Mouse (Mus musculus): ENCODE measurements at regions not wholly inside any gene's neighbourhood (a gene's known extent, or its start where the extent isn't known, plus 50 kb on each side); places are given as distances from the start of the nearest gene placed in this dataset.

- in situ Hi-C loops (cut with MboI, MseI), result no loop called here
Observed at GRCm38 (mm10) chr12:44145321-44145720, 64.8 kb downstream of the Dnajb9 start.

DNA sequence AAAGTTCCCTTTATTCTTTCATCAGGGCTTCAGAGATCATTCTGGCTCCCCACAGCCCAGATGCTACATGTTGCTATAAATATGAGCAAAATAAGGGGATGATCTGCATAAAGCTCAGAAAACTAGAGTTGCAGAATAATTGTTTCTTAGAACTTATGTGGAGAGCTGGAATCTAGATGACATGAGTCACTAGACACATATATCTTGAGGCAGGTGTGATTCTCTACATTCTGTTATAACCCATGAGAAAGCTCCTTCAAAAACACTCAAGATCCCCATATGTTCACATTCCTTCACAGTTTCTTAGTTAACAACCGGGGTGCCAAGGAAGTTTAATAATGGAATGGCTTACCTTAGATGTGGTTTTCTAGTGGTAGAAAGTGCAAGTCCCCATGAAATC, 71.1 kb downstream of the Dnajb9 start:
- in situ Hi-C loops (cut with MboI, MseI), result no loop called here

DNA sequence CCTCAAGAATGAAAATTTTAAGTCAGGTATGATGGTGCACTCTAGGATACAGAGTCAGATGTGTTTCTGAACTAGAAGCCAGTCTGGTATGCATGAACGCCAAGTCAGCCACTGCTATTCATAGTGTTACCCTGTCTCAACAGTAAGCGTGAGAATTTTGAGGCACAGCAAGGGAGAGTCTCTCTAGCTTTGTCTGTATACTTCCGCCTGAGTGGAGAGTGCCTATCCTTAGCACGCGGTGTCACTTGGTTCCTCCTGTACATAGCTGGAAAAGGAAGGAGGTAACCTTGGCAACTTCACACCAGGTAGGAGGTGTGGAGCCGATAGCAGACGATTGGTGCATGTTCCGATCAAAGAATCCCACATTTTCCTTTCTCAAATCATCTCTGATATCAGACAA, 81.3 kb downstream of the Dnajb9 start:
- in situ Hi-C loops (cut with MboI, MseI), result no loop called here

GRCm38 (mm10) chr12:44105085-44105484, 105.0 kb downstream of the Dnajb9 start:
- in situ Hi-C loops (cut with MboI, MseI), result no loop called here

- in situ Hi-C loops (cut with MboI, MseI), result no loop called here
Observed at GRCm38 (mm10) chr12:44099188-44099587, 110.9 kb downstream of the Dnajb9 start.

DNA sequence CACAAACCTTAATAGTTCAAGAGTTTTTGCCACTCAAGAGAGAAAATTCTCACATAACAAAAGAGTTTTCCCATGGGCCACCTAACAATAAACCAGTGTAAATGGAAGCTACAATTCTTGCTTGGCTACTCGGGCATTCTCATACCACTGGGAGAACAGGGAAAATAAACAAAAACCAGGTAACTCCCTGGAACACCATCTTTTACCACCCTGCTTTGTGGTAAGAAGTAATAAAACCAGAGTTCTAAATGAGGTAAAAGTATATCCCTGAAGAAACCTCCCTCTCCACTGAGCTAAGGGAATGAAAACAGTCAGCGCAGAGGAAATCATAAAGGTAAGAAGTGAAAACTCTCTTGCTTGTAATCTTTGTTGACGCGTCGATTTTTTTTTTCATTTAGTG, 138.4 kb downstream of the Dnajb9 start:
- in situ Hi-C loops (cut with MboI, MseI), result no loop called here

DNA sequence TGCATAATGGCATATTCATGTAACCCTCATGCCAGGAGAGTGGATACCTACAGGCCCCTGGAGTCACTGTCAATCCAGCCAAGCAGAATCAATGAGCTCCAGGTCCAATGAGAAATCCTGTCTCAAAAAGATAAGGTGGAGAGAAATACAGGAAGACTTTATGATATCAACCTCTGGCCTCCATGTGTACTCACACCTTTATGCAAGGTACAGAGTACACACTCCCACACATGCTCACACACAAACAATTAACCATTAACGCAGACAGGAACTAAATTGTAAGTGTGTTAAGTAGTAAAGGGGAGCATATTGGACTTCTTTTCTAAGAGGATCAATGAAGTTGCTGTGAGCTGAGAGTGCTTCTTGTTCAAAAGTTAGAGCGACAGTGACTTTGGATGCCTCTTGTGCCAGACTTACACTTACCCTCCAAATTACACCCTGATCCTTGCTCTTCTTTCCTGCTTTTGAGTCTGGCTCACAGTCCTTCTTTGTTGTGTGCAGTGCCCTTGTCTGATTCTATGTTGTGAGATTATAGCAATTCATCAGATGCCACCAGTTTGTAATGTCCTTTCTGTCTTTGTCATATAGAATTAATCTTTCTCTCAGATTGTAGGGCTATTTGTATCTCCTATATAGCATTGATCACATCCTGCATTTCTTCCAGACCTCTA, 153.5 kb downstream of the Dnajb9 start:
- in situ Hi-C loops (cut with MboI, MseI), result no loop called here

DNA sequence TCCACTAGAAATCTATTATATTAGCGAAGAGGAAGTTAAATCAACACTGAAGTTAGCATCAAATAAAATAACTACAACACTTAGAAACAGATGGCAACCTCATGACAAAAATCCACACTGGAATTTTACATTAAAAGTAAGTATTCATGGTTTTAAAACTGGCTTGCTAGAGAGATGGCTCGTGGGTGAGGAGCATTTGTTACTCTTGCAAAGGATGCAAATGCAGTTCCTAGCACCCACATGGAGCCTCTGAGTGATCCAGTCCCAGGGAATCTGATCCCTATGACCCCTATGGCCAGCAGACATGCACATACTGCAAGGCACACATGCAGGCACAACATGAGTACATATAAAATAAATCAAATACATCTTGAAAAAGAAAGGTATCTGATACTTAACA, 164.3 kb downstream of the Dnajb9 start:
- in situ Hi-C loops (cut with MboI, MseI), result no loop called here

DNA sequence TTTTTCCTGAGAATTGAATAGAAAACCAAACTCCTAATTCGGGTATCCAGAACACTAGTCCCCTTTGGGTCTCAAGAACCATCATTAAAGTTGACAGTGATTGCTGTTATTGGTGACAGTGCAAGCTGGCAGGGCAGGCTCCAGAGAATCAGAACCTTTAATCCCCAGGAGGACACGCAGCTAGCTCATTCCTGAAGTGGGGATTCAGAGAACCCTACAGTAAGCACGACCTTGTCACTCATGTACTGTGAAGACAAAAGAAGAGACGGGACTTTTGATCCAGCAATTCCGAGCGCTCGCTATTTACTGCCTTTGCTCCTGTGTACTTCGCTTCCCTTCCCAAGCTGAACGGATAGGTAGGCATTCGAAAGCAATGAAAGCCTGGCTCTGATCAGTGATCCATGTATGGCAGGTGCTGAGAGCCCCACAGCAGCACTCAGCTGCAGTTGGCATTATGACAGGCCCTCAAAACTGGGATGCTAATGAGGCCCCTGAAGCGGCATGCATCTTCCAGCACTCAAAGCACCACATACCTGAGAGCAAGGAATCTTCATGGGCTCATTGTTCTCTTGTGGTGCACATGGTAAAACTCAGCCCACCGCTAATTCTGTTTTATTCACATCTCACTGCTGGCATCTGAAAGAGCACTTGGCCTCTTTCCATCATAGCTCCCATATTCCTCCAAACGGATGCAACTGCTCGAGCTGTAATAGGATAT, 165.6 kb downstream of the Dnajb9 start:
- in situ Hi-C loops (cut with MboI, MseI), result no loop called here

GRCm38 (mm10) chr12:44006795-44007194, 203.3 kb downstream of the Dnajb9 start:
- in situ Hi-C loops (cut with MboI, MseI), result loop anchor here (25.0 kb wide), 1 partner anchor 1356 kb away; no protein-coding TSS in a partner anchor

GRCm38 (mm10) chr12:43983548-43983947, 226.6 kb downstream of the Dnajb9 start:
- in situ Hi-C loops (cut with MboI, MseI), result no loop called here

DNA sequence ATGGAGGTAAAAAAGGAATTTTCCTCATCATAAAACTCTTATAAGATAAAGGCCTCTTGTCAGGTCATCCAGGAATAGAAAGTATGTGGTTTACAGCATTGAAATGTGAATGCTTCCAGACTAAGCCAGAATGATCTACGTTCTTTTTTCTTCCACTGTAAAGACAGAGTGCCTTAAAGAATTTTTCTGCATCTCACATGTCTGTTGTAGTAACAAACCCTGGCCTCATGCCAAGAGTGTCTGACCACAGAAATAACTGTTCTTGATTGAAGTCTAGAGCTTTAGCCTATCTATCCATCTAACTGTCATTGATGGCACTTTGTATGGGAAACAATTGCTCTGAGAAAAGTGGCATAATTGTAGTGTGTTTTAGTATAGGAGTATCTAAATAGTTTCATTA, 246.2 kb downstream of the Dnajb9 start:
- in situ Hi-C loops (cut with MboI, MseI), result no loop called here

- in situ Hi-C loops (cut with MboI, MseI), result no loop called here
Observed at GRCm38 (mm10) chr12:43962551-43963120, 247.5 kb downstream of the Dnajb9 start.

DNA sequence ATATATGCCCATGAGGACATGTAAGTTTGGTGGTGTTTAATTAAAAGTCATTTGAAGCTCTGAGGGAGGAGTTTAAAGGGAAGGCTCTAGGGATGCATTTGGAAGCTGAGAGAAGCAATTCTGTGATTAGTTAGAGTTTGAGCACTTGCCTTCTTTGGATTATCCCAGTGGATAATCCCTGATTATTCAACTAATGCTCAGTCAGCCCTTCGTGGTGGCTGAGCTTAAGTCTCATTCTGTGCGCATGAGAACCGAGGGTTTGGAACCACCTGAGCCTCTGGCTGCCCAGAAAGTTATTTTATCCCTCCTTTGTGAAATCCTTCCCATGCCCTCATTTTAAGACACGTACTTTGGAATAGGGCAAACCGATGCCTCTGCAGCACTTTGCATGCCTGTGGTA, 285.9 kb downstream of the Dnajb9 start:
- in situ Hi-C loops (cut with MboI, MseI), result no loop called here

DNA sequence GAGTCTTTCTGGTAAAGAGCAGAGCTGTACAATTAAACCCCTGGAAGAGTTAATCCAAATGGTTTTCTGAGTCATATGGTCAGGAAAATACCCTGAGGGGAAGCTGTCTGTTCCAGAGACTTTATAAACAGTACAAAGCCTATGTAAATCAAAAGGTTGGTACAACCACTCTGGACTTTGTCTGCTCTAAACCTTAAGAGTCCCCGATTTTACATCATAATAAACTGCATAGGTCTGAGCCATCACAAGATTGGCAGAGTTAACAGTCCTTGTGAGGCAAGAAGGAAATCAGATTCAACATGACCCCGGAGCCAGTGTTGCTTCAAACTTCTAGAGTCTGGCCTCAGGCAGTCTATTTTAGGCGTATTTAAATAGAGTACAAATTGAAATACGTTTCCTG, 289.7 kb downstream of the Dnajb9 start:
- in situ Hi-C loops (cut with MboI, MseI), result no loop called here

DNA sequence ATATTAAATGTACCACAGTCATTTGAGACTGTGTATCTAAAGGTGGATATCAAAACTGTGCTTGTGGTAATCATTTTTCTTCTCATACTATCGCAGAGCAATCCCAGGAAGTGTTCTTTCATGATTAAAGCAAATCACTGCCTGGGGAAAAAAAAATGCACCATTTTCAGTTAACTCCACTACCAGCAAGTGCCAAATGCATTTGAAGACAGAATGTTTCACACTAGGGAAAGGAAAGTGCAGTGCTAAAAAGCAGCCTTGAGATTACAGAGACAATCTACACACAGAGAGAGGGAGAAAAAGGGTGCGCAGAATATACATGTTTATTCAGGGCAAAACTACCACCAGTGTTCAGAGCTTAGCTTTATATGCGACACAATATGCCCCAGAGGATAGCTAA, 291.0 kb downstream of the Dnajb9 start:
- in situ Hi-C loops (cut with MboI, MseI), result no loop called here

DNA sequence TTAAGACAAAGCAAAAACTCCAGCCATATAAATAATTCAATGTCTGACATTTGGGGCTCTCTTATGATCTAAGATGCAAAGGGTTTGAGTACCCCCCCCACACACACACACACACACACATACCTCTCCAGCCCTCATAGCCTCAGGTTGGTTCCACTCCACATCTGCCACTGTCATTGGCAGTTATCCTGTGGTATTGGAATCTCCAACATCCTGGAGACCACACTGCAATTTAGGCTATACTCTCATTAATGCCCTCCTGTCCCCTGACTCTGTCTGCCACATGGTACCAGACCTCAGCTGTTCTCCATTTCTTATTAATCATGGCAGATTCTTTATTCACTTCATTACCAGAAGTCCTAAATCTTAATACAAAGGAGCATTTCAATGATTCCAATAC, 293.3 kb downstream of the Dnajb9 start:
- in situ Hi-C loops (cut with MboI, MseI), result no loop called here

GRCm38 (mm10) chr12:43899273-43899672, 310.9 kb downstream of the Dnajb9 start:
- in situ Hi-C loops (cut with MboI, MseI), result no loop called here

DNA sequence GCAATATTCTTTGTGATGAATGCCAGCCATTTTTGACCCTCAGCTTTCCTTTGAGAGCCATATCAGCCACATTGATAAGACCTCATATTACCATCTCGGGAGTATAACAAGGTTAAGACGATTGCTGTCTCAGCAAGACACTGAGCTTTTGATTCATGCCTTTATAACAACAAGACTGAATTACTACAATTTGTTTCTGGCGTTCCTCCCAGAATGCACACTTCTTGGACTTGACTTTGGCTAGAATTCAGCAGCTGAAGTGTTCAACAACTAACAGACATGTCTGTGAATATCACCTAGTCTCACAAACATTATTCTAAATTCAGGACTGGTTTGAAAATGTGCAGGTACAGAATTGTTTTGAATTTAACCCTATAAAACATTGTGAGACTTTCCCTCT, 324.5 kb downstream of the Dnajb9 start:
- in situ Hi-C loops (cut with MboI, MseI), result no loop called here

DNA sequence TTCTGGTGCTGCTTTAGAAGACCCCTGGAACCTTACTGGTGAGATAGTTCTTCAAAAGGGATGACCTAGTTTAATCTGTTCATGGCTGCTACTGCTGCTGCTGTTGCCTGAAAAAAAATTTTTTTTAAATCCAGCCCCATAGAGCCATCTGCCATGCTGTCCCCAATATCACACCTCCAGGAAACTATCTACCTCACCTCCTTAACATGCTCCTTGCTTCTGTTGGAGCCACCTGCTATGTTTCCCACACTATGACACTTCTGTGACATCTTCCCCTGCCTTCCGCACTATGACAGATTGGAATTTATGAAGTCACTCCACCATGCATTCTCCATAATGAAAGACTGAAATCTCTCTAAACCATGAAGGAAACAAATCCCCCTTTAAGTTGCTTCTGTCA, 349.6 kb downstream of the Dnajb9 start:
- in situ Hi-C loops (cut with MboI, MseI), result no loop called here

- in situ Hi-C loops (cut with MboI, MseI), result no loop called here
Observed at GRCm38 (mm10) chr12:43856370-43856769, 353.8 kb downstream of the Dnajb9 start.

- in situ Hi-C loops (cut with MboI, MseI), result no loop called here
Observed at GRCm38 (mm10) chr12:43852246-43852645, 357.9 kb downstream of the Dnajb9 start.

Data from T-helper 2 cell (primary cell).